Mouse (Mus musculus) small intestine, adult 2 months (tissue): ENCODE results near the gene Lrrc74b. TPM values are rescaled to one million over a fixed set of nuclear protein-coding genes. Genes with fewer than 3 reads are reported as not detected.
A peak's percentile ranks its signal among the peaks of the same experiment; 100 is the strongest.

ENCODE experiments used
- H3K27ac ChIP-seq: fragments of 200-500 bp; 2 replicates; pipeline ENCODE4 v1.5.1; 2012; ENCODE audit warnings: low read depth, low read length, control low read depth, inconsistent platforms; ENCODE audit not compliant: insufficient read depth
- H3K27me3 ChIP-seq: fragments of 200-500 bp; 2 replicates; pipeline ENCODE4 v1.6.1; 2012; ENCODE audit warnings: mild to moderate bottlenecking, moderate library complexity, low read length, inconsistent platforms; ENCODE audit not compliant: control insufficient read depth, insufficient read depth
- H3K36me3 ChIP-seq: fragments of 200-500 bp; 2 replicates; pipeline ENCODE4 v1.6.1; 2012; ENCODE audit warnings: mild to moderate bottlenecking, low read length, control low read depth, inconsistent platforms; ENCODE audit not compliant: control insufficient read depth, insufficient read depth
- H3K4me1 ChIP-seq: fragments of 200-500 bp; 2 replicates; pipeline ENCODE4 v1.6.1; 2012; ENCODE audit warnings: low read length, inconsistent platforms, mixed read lengths; ENCODE audit not compliant: control insufficient read depth, insufficient read depth, insufficient read length
- H3K4me3 ChIP-seq: fragments of 200-500 bp; 2 replicates; pipeline ENCODE4 v1.5.1; 2012; ENCODE audit warnings: low read depth, mild to moderate bottlenecking, control low read depth, inconsistent platforms, low read length, moderate library complexity
- CTCF ChIP-seq: fragments of 200-500 bp; IDR thresholded peaks from 2 replicates; pipeline ENCODE4 v1.5.1; 2012; ENCODE audit warnings: low read depth, mild to moderate bottlenecking, control low read depth, inconsistent platforms, low read length, moderate library complexity, mixed read lengths; ENCODE audit not compliant: insufficient replicate concordance, insufficient read length; ENCODE audit errors: extremely low read depth
- POLR2A ChIP-seq: fragments of 200-500 bp; IDR thresholded peaks from 2 replicates; pipeline ENCODE4 v1.6.1; 2012; ENCODE audit warnings: low read depth, mild to moderate bottlenecking, control low read depth, inconsistent platforms, low read length, moderate library complexity
- WGBS: fragments of 180-500 bp; shearing (Covaris S2); methylation state at CpG from one replicate; pipeline ENCODE4 v1.1.7; 2018; 5-methylcytosine and 5-hydroxymethylcytosine counted together
- polyA plus RNA-seq: library from polyadenylated mRNA; depleted of rRNA; stranded (reverse); fragments of >200 nt; gene quantifications from 2 replicates; pipeline ENCODE4 v1.2.3, GENCODE M21; 2012

Gene Lrrc74b
- polyA plus RNA-seq, 1 experiment = 0.23 TPM

GRCm38 (mm10) chr16:17552837-17553236 is 8.2 kb downstream of the Lrrc74b start:
- Histone ChIP-seq H3K36me3 (no peaks in the 10 kb centered on the region), H3K27ac (no peak overlapping the region), H3K4me1 (peaks cover 3% of the 10 kb centered on the region), H3K27me3 (no peaks in the 10 kb centered on the region), H3K4me3 (no peak overlapping the region)
- 82% methylated on average over 7 of the region's 7 CpGs for WGBS
- TF ChIP-seq POLR2A = no peak
- no peak for TF ChIP-seq CTCF

- no peak overlapping the region for H3K4me3 ChIP-seq
- TF ChIP-seq POLR2A (no peak), CTCF (no peak)
- H3K36me3 ChIP-seq = no peaks in the 10 kb centered on the region
- 53% methylated on average over 2 of the region's 2 CpGs for WGBS
- H3K27ac ChIP-seq = no peak overlapping the region
- H3K27me3 ChIP-seq = no peaks in the 10 kb centered on the region
- H3K4me1 ChIP-seq = no peaks in the 10 kb centered on the region
Measured at GRCm38 (mm10) chr16:17542632-17543031, 18.4 kb downstream of the Lrrc74b start.

- Histone ChIP-seq H3K27ac (no peak overlapping the region), H3K4me3 (no peak overlapping the region), H3K27me3 (no peaks in the 10 kb centered on the region), H3K4me1 (peaks cover 2% of the 10 kb centered on the region; the same call in 1 of the 2 replicates), H3K36me3 (no peaks in the 10 kb centered on the region)
- TF ChIP-seq POLR2A (no peak), CTCF (no peak)
- 94% methylated on average over 3 of the region's 3 CpGs for WGBS
Measured at GRCm38 (mm10) chr16:17536584-17536983, 24.5 kb downstream of the Lrrc74b start.

- H3K4me1 ChIP-seq = peaks cover 6% of the 10 kb centered on the region
- peaks cover 10% of the 10 kb centered on the region for H3K36me3 ChIP-seq
- TF ChIP-seq CTCF (no peak), POLR2A (no peak)
- peak overlapping the region; percentile 18; the same call in 1 of the 2 replicates for H3K27ac ChIP-seq
- H3K27me3 ChIP-seq = no peaks in the 10 kb centered on the region
- H3K4me3 ChIP-seq = no peak overlapping the region
- WGBS = 41% methylated on average over 14 of the region's 14 CpGs
Measured at GRCm38 (mm10) chr16:17532676-17533329, 28.2 kb downstream of the Lrrc74b start.

GRCm38 (mm10) chr16:17532271-17532670 is 28.8 kb downstream of the Lrrc74b start:
- TF ChIP-seq CTCF (peak; percentile 52; the same call in 1 of the 2 replicates), POLR2A (no peak)
- no peaks in the 10 kb centered on the region for H3K27me3 ChIP-seq
- H3K4me3 ChIP-seq = no peak overlapping the region
- 50% methylated on average over 4 of the region's 4 CpGs for WGBS
- peaks cover 16% of the 10 kb centered on the region for H3K36me3 ChIP-seq
- peaks cover 6% of the 10 kb centered on the region for H3K4me1 ChIP-seq
- H3K27ac ChIP-seq = 0 out of 2 replicates have a peak overlapping the region, but pooled peaks have one; percentile 18

- Histone ChIP-seq H3K27ac (peak within 1 kb of the TSS; percentile 75), H3K27me3 (no peaks in the 10 kb centered on the region), H3K4me3 (peak within 1 kb of the TSS; percentile 71), H3K36me3 (peaks cover 22% of the 10 kb centered on the region), H3K4me1 (peaks cover 11% of the 10 kb centered on the region)
- TF ChIP-seq CTCF (no peak), POLR2A (peak; percentile 67; the same call in 1 of the 2 replicates)
- WGBS = under 1% methylated on average over 67 of the region's 67 CpGs
Measured at GRCm38 (mm10) chr16:17530640-17531288, 30.3 kb downstream of the Lrrc74b start, which contains the start of gene Thap7. Thap7 (minus strand) TSS chr16:17531136.

- Histone ChIP-seq H3K4me3 (peak overlapping the region; percentile 71), H3K4me1 (peaks cover 14% of the 10 kb centered on the region), H3K27ac (peak overlapping the region; percentile 63), H3K36me3 (peaks cover 28% of the 10 kb centered on the region), H3K27me3 (no peaks in the 10 kb centered on the region)
- WGBS = 10% methylated on average over 17 of the region's 17 CpGs
- no peak for TF ChIP-seq POLR2A
- TF ChIP-seq CTCF = no peak
Measured at GRCm38 (mm10) chr16:17529981-17530586, 31.0 kb downstream of the Lrrc74b start.
